Mouse (Mus musculus) small intestine, adult 2 months (tissue): ENCODE measurements around the gene Adamtsl1.

Experiments
- CTCF ChIP-seq: fragments of 200-500 bp; IDR thresholded peaks from 2 replicates; pipeline ENCODE4 v1.5.1; 2012; ENCODE audit warnings: low read depth, mild to moderate bottlenecking, control low read depth, inconsistent platforms, low read length, moderate library complexity, mixed read lengths; ENCODE audit not compliant: insufficient replicate concordance, insufficient read length; ENCODE audit errors: extremely low read depth
- POLR2A ChIP-seq: fragments of 200-500 bp; IDR thresholded peaks from 2 replicates; pipeline ENCODE4 v1.6.1; 2012; ENCODE audit warnings: low read depth, mild to moderate bottlenecking, control low read depth, inconsistent platforms, low read length, moderate library complexity

DNA sequence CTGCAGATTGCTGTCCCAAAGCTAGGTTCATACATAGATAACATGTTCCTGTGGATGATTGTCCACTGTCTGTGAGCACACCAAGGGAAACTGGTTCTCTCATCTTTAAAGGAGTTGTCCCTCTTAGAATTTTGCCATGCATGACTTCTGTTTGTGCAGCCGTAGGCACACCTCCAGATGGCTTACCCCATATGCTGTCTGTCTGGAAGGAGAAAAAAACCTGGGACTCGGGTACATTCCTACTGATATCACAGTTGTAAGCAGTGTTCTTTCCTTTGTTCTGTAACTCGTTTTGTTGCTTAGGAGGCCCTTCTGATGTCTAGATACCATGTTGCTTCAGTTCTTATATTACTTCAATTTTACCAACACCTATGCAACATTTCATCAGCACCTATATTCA, 563.9 kb downstream of the Adamtsl1 start:
- TF ChIP-seq CTCF (no peak), POLR2A (no peak)
